Mouse (Mus musculus): Measurements from ENCODE around the gene Zfp346.

- TF ChIP-seq CTCF (IDR thresholded peaks at IDR 0.05; ENCODE audit: borderline replicate concordance, insufficient read depth, low read depth, low read length) (no peak), POLR2A (IDR thresholded peaks at IDR 0.05; ENCODE audit: borderline replicate concordance, insufficient read depth, low read length) (no peak)
These were observed 72.9 kb downstream of the Zfp346 start for GRCm38 (mm10) chr13:55177903-55178496.
